Mouse (Mus musculus) liver, embryonic 11.5 days (tissue): ENCODE measurements around the gene Cyp2c55. TPM values are rescaled to one million over a fixed set of nuclear protein-coding genes. Genes with fewer than 3 reads are reported as not detected.

Experiments
- ATAC-seq: fragments of 200-750 bp; cut with Nextera tagmentation; replicated peaks from 2 replicates; pipeline ENCODE4 v1.8.0; 2017; ENCODE audit warnings: moderate number of reproducible peaks, mild to moderate bottlenecking, moderate TSS enrichment, moderate library complexity; ENCODE audit not compliant: low FRiP score
- DNase-seq: peaks from one replicate; pipeline ENCODE4 v3.0.0-alpha.2; 2017; ENCODE audit warnings: low spot score
- H3K27ac ChIP-seq: fragments of 300-500 bp; sonication (generic); 2 replicates; pipeline ENCODE4 v1.5.1; 2014; ENCODE audit warnings: mild to moderate bottlenecking, low read depth, low read length, control low read depth
- H3K27me3 ChIP-seq: fragments of 300-500 bp; sonication (generic); replicated peaks from 2 replicates; pipeline ENCODE4 v1.6.1; 2014; ENCODE audit warnings: low read length, mixed read lengths; ENCODE audit not compliant: control insufficient read depth, insufficient read depth
- H3K36me3 ChIP-seq: fragments of 300-500 bp; sonication (generic); 2 replicates; pipeline ENCODE4 v1.6.1; 2014; ENCODE audit warnings: mild to moderate bottlenecking, low read length, moderate library complexity, mixed read lengths; ENCODE audit not compliant: control insufficient read depth, insufficient read depth
- H3K4me1 ChIP-seq: fragments of 300-500 bp; sonication (generic); replicated peaks from 2 replicates; pipeline ENCODE4 v1.6.1; 2014; ENCODE audit warnings: low read length, mixed read lengths; ENCODE audit not compliant: control insufficient read depth, insufficient read depth
- H3K4me2 ChIP-seq: fragments of 300-500 bp; sonication (generic); 2 replicates; pipeline ENCODE4 v1.6.1; 2014; ENCODE audit warnings: mild to moderate bottlenecking, control low read depth, moderate library complexity
- H3K4me3 ChIP-seq: fragments of 300-500 bp; sonication (generic); 2 replicates; pipeline ENCODE4 v1.5.1; 2014; ENCODE audit warnings: low read depth, low read length, control low read depth
- H3K9ac ChIP-seq: fragments of 300-500 bp; sonication (generic); 2 replicates; pipeline ENCODE4 v1.6.1; 2014; ENCODE audit warnings: low read depth, low read length, control low read depth
- H3K9me3 ChIP-seq: fragments of 300-500 bp; sonication (generic); 2 replicates; pipeline ENCODE4 v1.6.1; 2016; ENCODE audit warnings: low read length, inconsistent platforms, mixed read lengths; ENCODE audit not compliant: control insufficient read depth
- WGBS: fragments of 180-500 bp; shearing (Covaris S2); extraction: QIAGEN DNeasy Blood & Tissue Kit; methylation state at CpG from one replicate; pipeline ENCODE4 v1.1.7; 2014; 5-methylcytosine and 5-hydroxymethylcytosine counted together
- polyA plus RNA-seq: library from polyadenylated mRNA; unstranded; fragments of >200 nt; fragmentation: Nextera tagmentation; extraction: Ambion mirVana; gene quantifications from 2 replicates; pipeline ENCODE4 v1.2.1, GENCODE M21; 2014

Cyp2c55 gene
- not detected in 2 replicates for polyA plus RNA-seq

- Histone ChIP-seq H3K4me2 (no peak within 1 kb of the TSS), H3K27ac (no peak within 1 kb of the TSS), H3K4me1 (no peaks in the 10 kb centered on the region), H3K36me3 (no peaks in the 10 kb centered on the region), H3K4me3 (no peak within 1 kb of the TSS), H3K27me3 (no peaks in the 10 kb centered on the region), H3K9ac (no peak within 1 kb of the TSS), H3K9me3 (no peaks in the 10 kb centered on the region)
- DNase-seq (no peak), ATAC-seq (no peak)
Measured at GRCm38 (mm10) chr19:39006715-39007114, at the start of gene Cyp2c55. Cyp2c55 (plus strand) TSS chr19:39007019.

GRCm38 (mm10) chr19:38970741-38971140, 36.1 kb upstream of the Cyp2c55 start:
- H3K4me1 ChIP-seq = no peaks in the 10 kb centered on the region
- no peak for DNase-seq
- 88% methylated on average over 6 of the region's 6 CpGs for WGBS
- no peak overlapping the region for H3K9ac ChIP-seq
- H3K4me3 ChIP-seq = no peak overlapping the region
- no peak overlapping the region for H3K27ac ChIP-seq
- H3K9me3 ChIP-seq = no peaks in the 10 kb centered on the region
- peaks cover 8% of the 10 kb centered on the region; the same call in 1 of the 2 replicates for H3K36me3 ChIP-seq
- H3K27me3 ChIP-seq = no peaks in the 10 kb centered on the region
- ATAC-seq = no peak
- H3K4me2 ChIP-seq = no peak overlapping the region

- Histone ChIP-seq H3K36me3 (peaks cover 4% of the 10 kb centered on the region; the same call in 1 of the 2 replicates), H3K4me1 (no peaks in the 10 kb centered on the region), H3K4me2 (no peak overlapping the region), H3K9me3 (no peaks in the 10 kb centered on the region), H3K4me3 (no peak overlapping the region), H3K27ac (no peak overlapping the region), H3K9ac (no peak overlapping the region), H3K27me3 (no peaks in the 10 kb centered on the region)
- ATAC-seq (peak; percentile 44), DNase-seq (no peak)
- WGBS = 73% methylated on average over 5 of the region's 5 CpGs
Measured at GRCm38 (mm10) chr19:38972581-38972980, 34.2 kb upstream of the Cyp2c55 start.

GRCm38 (mm10) chr19:38973666-38974065, 33.2 kb upstream of the Cyp2c55 start:
- no peaks in the 10 kb centered on the region for H3K27me3 ChIP-seq
- no peak overlapping the region for H3K27ac ChIP-seq
- ATAC-seq (0 out of 2 replicates have a peak, but pooled peaks have one; percentile 16), DNase-seq (no peak)
- 51% methylated on average over 7 of the region's 7 CpGs for WGBS
- no peak overlapping the region for H3K4me2 ChIP-seq
- H3K4me3 ChIP-seq = no peak overlapping the region
- no peak overlapping the region for H3K9ac ChIP-seq
- no peaks in the 10 kb centered on the region for H3K9me3 ChIP-seq
- no peaks in the 10 kb centered on the region for H3K4me1 ChIP-seq
- H3K36me3 ChIP-seq = peaks cover 4% of the 10 kb centered on the region; the same call in 1 of the 2 replicates

- Histone ChIP-seq H3K9ac (no peak overlapping the region), H3K4me2 (no peak overlapping the region), H3K4me3 (no peak overlapping the region), H3K9me3 (no peaks in the 10 kb centered on the region), H3K4me1 (no peaks in the 10 kb centered on the region), H3K27ac (no peak overlapping the region), H3K27me3 (no peaks in the 10 kb centered on the region), H3K36me3 (no peaks in the 10 kb centered on the region)
- ATAC-seq = no peak
- DNase-seq = no peak
Measured at GRCm38 (mm10) chr19:38976269-38976668, 30.6 kb upstream of the Cyp2c55 start.

- Histone ChIP-seq H3K27me3 (no peaks in the 10 kb centered on the region), H3K4me1 (no peaks in the 10 kb centered on the region), H3K36me3 (no peaks in the 10 kb centered on the region), H3K4me3 (no peak overlapping the region), H3K4me2 (no peak overlapping the region), H3K9ac (no peak overlapping the region), H3K9me3 (no peaks in the 10 kb centered on the region), H3K27ac (no peak overlapping the region)
- peak; percentile 45 for DNase-seq
- ATAC-seq = no peak
- 0% methylated on average over 1 of the region's 1 CpGs for WGBS
Measured at GRCm38 (mm10) chr19:38981966-38982365, 24.9 kb upstream of the Cyp2c55 start.

- ATAC-seq (no peak), DNase-seq (no peak)
- no peak overlapping the region for H3K9ac ChIP-seq
- H3K4me2 ChIP-seq = no peak overlapping the region
- H3K27ac ChIP-seq = no peak overlapping the region
- H3K4me3 ChIP-seq = no peak overlapping the region
- no peaks in the 10 kb centered on the region for H3K4me1 ChIP-seq
- no peaks in the 10 kb centered on the region for H3K36me3 ChIP-seq
- no peaks in the 10 kb centered on the region for H3K9me3 ChIP-seq
- WGBS = 77% methylated on average over 4 of the region's 4 CpGs
- no peaks in the 10 kb centered on the region for H3K27me3 ChIP-seq
Measured at GRCm38 (mm10) chr19:38998248-38998647, 8.6 kb upstream of the Cyp2c55 start.

GRCm38 (mm10) chr19:38998676-38999075, 8.1 kb upstream of the Cyp2c55 start:
- H3K27ac ChIP-seq = no peak overlapping the region
- 71% methylated on average over 1 of the region's 1 CpGs for WGBS
- H3K4me1 ChIP-seq = no peaks in the 10 kb centered on the region
- H3K4me3 ChIP-seq = no peak overlapping the region
- H3K9me3 ChIP-seq = no peaks in the 10 kb centered on the region
- no peak for ATAC-seq
- no peak overlapping the region for H3K4me2 ChIP-seq
- no peaks in the 10 kb centered on the region for H3K36me3 ChIP-seq
- H3K27me3 ChIP-seq = no peaks in the 10 kb centered on the region
- H3K9ac ChIP-seq = no peak overlapping the region
- no peak for DNase-seq

- Histone ChIP-seq H3K9me3 (no peaks in the 10 kb centered on the region), H3K9ac (no peak overlapping the region), H3K36me3 (no peaks in the 10 kb centered on the region), H3K4me2 (no peak overlapping the region), H3K4me1 (no peaks in the 10 kb centered on the region), H3K27me3 (no peaks in the 10 kb centered on the region), H3K27ac (no peak overlapping the region), H3K4me3 (no peak overlapping the region)
- ATAC-seq (no peak), DNase-seq (no peak)
- 87% methylated on average over 1 of the region's 1 CpGs for WGBS
Measured at GRCm38 (mm10) chr19:39005132-39005531, 1.7 kb upstream of the Cyp2c55 start.
